Mouse (Mus musculus): ENCODE measurements around the gene Dis3l.

Dis3l gene

DNA sequence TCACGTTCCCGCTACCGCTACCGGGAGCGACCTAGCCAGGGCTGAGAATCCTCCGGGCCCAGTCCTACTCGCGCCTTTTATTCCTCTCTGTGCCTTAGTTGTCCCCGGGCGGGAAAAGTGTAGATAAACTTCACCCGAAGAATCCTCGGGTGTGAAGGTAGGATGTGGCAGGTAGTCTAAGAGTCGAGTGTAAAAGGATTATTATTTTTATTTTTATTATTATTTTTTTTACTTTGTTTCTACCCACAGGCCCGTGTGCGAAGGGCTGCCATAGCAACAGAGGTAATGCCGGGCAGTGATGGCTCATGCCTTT lies at the start of gene Dis3l:
TSS of gene Dis3l (minus strand) at position 35 of the 313 bp plus-strand sequence.
- POLR2A ChIA-PET: interaction anchor here in 1 of 4 experiments (1.0 kb wide), 1 partner anchor 19 kb away, joined by 3 read pairs; no protein-coding TSS in a partner anchor
- CTCF ChIA-PET: no interaction called here

DNA sequence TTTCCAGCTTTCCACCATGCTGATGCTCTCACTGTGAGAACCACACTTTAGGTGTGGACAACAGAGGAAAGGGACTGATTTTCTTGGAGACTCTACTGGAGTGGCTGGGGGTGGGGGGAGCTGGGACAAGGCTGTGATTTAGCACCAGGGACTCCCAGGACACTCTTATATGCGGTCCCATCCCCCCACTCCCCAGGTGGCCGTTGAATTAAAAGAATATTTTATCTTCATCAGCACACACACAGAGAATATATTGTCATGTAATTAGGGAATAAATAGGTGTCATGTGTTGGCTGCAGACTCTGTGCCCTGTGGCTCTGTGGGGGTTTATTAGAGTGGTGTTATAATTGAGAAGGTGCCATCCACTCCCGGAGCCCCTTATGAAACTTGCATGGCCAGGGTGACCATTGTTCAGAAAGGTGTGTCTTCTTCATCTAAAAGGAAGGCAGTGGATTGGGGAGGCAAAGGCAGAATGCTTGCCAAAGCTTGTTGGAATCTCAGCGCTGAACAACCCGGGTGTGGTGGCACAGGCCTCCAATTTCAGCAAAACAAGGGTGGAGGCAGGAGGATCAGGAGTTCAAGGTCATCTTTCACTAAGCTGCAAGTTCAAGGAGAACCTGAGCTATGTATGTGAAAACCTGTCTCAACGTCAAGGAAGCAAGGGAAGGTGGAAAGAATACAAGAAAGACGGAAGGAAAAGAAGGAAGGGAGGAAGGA lies 48.6 kb upstream of the Dis3l start:
- POLR2A ChIA-PET: interaction anchor here in 2 of 4 experiments (0.7 to 1.2 kb wide), 2 partner anchors 248 to 278 kb away, joined by 3 read pairs; no protein-coding TSS in a partner anchor
- CTCF ChIA-PET: interaction anchor here in 2 of 4 experiments (0.6 to 1.0 kb wide), 2 partner anchors 42 to 1911 kb away, joined by 4 to 11 read pairs; no protein-coding TSS in a partner anchor

DNA sequence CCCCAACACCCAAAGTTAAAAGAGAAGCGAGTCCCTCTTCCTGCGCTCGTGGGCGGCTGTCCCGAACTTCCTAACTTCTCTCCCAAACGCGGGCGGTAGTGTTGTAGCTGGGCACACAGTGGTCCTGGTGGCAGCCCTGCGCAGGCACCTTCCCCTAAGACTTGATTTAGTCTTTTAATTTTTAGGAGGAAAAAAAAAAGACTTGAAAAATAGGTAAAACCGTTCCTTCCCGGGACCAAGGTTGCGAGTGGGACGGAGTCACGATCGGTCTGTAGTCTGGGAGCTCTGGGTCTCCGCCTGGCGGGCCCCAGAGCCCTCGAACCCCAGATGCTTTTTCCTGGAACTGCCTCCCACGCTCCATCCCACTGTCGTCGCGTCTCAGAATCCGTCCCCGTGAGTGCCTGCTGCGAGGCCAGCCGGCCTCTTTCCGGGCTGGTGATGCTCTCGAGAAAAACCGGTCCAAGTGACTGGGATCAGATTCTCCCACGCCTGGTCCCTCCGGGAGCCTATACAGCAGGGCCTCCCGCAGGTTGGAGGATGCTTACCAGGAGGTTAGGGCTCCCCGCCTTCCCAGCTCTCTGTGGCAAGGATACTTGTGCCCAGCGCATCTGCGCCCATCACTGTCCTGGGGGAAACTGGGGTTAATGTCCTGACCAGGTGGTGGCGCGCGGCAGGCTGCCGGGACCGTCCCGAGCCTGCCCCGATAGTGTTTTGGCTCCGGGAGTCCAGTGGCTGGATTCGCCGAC lies 45.6 kb upstream of the Dis3l start:
- POLR2A ChIA-PET: interaction anchor here in 2 of 4 experiments (0.5 to 2.3 kb wide), 14 partner anchors 9 to 351 kb away, joined by 3 to 7 read pairs (median 3); partner anchors contain the start of gene Rab11a (in 1 of the 2)
- CTCF ChIA-PET: interaction anchor here in 3 of 4 experiments (0.6 to 0.8 kb wide), 5 partner anchors 11 to 1801 kb away, joined by 3 to 5 read pairs (median 4); no protein-coding TSS in a partner anchor

DNA sequence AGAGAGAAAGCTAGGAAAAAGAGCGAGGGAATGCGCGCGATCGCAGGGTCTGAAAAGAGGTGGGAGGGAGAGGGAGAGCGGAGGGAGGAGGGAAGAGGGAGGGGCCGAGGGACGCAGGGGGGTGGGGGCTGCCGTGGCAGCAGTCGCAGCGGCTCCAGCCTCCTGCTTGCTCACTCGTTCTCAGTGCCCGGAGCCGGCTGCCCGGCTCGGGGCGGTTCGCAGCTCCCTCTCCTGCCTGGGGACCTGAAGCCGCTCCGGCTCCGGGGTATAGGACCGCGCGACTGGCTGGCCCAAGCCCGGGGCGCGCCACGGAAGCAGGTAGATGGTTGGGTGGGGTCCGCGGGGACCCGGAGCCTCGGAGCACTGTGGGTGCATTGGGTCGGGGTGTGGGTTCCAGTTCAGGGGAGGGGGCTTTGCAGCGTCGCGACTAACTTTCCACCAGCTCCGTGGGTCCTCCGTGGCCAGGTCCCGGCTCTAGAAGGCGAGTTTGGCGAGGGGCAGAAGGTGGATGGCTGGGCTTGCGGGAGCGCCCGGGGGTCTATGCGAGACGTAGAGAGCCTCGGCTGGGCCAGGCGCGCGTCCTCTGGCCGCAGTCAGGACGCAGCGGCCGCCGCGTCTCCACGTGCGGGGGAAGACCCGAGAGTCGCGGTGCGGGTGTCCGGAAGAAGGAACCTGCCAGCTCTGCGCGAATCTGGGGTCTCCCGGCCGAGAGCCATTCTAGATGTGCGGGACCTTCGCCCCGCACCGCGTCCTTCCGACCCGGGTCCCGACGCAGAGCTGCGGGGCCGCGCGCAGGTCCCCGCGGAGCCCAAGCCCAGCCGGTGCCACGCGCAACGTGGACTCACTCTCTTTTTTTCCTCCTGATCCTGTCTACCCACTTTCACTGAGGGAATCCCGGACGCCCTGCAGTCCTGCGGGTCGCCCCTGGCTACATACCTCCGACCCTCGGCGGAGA lies 44.7 kb upstream of the Dis3l start, which contains the start of gene Megf11:
TSS of gene Megf11 (plus strand) at position 116 of the 955 bp plus-strand sequence.
- ChIA-PET CTCF (interaction anchor here in 3 of 4 experiments (0.6 to 0.9 kb wide), 8 partner anchors 10 to 1741 kb away, joined by 3 to 5 read pairs (median 3); partner anchors contain the start of genes Ciao2a (in 1 of the 3) and Snx1 (in 1 of the 3)), POLR2A (interaction anchor here in 3 of 4 experiments (0.6 to 2.3 kb wide), 29 partner anchors 9 to 647 kb away, joined by 3 to 8 read pairs (median 3); partner anchors contain the start of genes Tipin (in 2 of the 3), Dennd4a (in 1 of the 3), Dpp8 (in 1 of the 3) and Rab11a (in 1 of the 3))

DNA sequence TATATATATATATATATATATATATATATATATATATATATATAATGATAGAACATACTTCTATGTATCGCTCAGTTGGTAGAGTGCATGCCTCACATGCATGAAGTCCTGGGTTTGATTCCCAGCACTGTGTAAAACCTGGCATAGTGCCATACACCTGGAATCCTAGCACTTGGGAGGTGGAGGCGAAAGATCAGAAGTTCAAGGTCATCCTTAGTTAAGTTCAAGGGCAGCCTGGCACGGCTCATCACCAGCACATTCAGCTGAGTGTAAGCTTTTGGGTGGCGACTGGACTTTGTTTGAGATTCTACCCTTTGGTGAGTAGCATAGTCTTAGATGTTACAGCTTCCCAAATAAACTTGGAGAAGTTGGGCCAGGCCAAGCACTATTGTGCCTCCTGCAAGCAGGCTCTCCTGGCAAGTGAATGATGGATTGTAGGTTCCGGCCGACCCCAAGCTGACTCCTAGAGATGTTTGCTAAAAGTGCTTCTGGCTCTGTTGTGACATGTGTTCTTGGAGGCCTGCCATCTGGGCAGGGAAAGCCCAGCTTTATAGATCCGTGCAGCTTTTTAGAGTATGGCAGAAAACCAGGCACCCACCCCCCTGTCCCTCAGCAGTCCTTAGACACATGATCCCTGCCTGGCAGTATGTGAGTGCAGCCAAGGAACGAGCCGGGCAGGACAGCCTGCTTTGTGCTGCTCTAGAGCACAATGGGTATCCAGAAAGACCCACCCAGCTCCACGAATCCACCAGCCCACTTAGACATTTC lies 42.1 kb upstream of the Dis3l start:
- ChIA-PET CTCF (interaction anchor here in 3 of 4 experiments (0.5 to 1.5 kb wide), 3 partner anchors 12 to 95 kb away, joined by 3 to 5 read pairs (median 4); no protein-coding TSS in a partner anchor), POLR2A (interaction anchor here in 2 of 4 experiments (0.6 to 1.6 kb wide), 6 partner anchors 10 to 124 kb away, joined by 3 to 6 read pairs (median 4); no protein-coding TSS in a partner anchor)

DNA sequence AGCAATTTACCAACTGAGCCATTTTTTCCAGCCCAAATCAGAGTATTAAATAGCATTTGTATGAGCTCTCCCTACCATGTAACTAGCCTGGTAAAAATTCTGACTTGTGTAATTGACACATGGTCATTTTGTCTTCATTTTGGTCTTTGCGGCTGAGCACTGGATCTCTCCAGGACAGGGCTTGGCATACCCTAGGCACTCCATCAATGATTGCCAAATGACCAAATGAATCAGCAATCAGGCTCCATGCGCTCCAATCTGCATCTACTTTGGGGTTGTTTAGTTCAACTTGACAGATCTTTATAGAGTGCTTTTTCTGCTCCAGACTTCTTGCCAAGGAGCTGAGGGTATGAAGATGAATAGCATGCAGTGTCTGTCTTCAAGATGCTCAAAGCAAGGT lies 35.3 kb upstream of the Dis3l start:
- ChIA-PET POLR2A (interaction anchor here in 1 of 4 experiments (0.7 kb wide), 1 partner anchor 9 kb away, joined by 3 read pairs; no protein-coding TSS in a partner anchor), CTCF (interaction anchor here in 1 of 4 experiments (0.7 kb wide), 1 partner anchor 10 kb away, joined by 5 read pairs; no protein-coding TSS in a partner anchor)

DNA sequence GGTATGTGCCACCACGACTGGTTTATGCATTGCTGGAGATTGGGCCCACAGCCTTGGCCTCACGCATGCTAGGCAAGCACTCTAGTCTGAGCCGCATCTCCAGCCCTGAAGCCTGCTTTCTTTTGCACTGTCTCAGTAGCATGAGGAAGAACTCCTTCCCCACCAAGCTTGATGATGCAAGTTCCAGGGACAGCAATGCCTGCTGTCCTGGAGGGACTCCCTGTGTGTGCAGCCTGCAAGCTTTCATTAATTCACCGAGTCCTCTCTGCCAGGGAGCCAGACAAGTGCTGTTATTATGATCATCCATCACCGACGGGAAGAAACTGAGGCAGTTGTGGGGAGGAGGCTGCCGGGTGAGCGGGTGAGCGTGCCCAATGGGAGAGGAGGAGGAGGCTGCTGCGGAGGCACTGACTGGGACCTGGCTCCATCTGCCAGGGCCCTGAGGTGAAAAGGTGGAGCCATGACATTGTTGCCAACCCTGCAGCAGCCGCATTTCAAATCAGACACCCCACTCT lies 30.3 kb upstream of the Dis3l start:
- CTCF ChIA-PET: no interaction called here
- POLR2A ChIA-PET: no interaction called here

DNA sequence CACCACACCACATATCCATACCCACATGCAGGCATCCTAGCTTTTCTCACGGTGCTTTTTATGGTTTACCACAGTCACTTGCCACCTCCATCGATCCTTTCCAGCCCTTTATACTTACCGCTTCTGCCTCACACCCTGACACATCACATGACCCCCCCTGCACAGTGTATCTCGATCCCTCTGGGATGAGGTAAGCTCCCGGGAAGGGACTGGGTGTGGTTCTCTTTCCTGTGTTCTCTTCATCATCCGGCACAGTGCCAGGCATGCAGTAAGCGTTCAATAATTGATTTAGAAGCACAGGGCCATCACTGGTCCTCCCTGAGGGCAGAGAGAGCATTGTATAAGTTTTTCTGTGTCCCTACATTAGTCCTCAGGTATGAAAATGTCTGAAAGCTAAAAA lies 28.8 kb upstream of the Dis3l start:
- CTCF ChIA-PET: no interaction called here
- POLR2A ChIA-PET: interaction anchor here in 2 of 4 experiments (0.6 to 1.0 kb wide), 3 partner anchors 16 to 18 kb away, joined by 3 read pairs; partner anchors contain the start of gene Megf11 (in 1 of the 2)

DNA sequence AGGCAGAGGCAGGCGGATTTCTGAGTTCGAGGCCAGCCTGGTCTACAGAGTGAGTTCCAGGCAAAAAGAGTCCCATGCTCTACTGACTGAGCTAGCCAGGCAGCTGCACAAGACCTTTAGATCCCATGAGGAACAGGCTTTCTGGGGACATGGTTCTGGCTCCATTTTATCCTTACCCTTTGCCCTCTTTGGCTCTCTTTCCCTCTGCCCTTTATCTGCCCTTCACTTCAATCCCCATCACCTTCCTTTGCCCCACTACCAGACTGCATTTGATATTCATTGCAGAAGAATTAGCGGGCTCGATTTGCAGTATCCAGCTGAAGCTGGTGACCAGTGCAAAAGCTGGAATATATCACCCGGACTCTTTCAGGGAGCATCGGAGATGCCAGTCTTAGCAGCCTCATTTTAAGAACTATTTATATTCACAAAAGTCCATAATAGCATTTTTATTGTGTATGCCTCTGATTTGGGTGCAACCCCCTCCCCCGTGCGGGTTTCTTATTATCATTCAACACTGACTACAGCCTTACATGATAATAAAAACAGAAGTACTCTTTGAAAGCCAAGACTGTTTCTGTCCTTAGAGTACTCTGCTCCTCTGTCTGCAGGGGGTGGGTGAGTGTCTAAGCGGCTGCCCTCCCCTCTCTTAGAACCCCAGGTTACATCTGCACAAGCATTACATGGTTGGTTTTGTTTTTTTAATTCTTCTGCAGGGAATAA lies 20.3 kb upstream of the Dis3l start:
- ChIA-PET POLR2A (interaction anchor here in 2 of 4 experiments (1.0 to 2.3 kb wide), 6 partner anchors 20 to 150 kb away, joined by 3 to 7 read pairs (median 3); partner anchors contain the start of gene Megf11 (in 2 of the 2)), CTCF (interaction anchor here in 3 of 4 experiments (0.5 to 1.7 kb wide), 5 partner anchors 32 to 276 kb away, joined by 3 to 4 read pairs (median 3); no protein-coding TSS in a partner anchor)

DNA sequence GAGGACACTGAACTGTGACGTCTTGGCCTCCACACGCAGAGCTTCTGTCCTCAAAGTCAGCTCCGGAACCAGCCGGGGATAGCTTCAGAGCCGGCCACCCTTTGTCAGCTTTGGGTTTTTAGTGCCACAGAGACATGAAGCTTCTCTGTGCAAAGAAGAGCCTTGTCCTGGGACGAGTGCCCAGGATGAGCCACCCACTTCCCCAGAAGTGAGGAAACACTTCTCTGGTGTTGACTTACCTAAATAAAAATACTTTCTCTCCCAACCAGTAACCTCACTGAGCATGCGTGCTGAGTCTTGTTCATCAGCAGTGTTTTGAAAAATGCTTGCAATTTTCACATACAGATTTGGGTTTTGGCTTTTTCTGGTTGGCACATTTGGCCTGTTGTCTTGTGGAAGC lies 14.5 kb upstream of the Dis3l start:
- POLR2A ChIA-PET: interaction anchor here in 1 of 4 experiments (1.1 kb wide), 1 partner anchor 75 kb away, joined by 3 read pairs; the partner anchor contains the start of gene Tipin
- CTCF ChIA-PET: no interaction called here

DNA sequence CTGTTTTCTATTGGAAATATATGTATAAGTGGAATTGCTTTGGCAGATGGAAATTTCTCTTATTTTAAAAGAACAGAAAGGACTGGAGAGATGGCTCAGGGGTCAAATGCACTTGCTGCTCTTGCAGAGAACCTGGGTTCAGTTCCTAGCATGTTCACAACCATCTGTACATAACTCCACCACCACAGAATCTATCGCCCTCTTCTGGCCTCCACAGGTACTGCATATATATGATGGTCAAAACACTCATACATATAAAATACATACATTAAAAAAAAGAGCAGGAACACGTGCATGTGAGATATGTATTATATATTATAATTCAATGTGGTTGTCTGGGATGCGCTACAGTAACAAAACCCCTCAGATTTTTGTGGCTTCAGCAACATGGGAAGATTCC lies 10.1 kb upstream of the Dis3l start:
- POLR2A ChIA-PET: no interaction called here

DNA sequence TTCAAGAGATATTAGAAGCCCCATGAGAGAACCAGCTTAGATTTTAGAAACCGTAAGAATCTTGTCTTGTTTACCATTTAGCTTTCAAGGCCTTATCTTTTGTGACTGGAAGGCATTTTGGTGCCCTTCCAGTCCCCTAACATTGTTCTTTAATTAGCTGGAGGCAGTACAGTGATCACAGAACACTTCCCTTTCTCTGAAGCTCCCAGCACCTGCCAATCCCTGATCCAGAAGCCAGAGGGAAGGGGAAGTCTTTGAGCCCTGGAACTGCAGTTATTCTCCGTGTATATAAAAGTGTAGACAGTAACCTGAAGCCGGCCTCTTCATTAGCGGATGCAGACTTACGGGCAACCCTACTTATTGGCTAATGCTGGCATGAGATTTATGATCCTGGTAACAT lies 8.4 kb upstream of the Dis3l start:
- ChIA-PET CTCF (interaction anchor here (0.6 to 1.1 kb wide), 9 partner anchors 10 to 591 kb away, joined by 3 to 7 read pairs (median 4); no protein-coding TSS in a partner anchor), POLR2A (interaction anchor here in 3 of 4 experiments (0.6 to 1.7 kb wide), 11 partner anchors 13 to 852 kb away, joined by 3 to 8 read pairs (median 3); partner anchors contain the start of gene Tipin (in 1 of the 3))

More for the DNA sequence above, 10.1 kb upstream of the Dis3l start:
- CTCF ChIA-PET: interaction anchor here in 1 of 4 experiments (0.6 kb wide), 1 partner anchor 398 kb away, joined by 4 read pairs; no protein-coding TSS in a partner anchor

DNA sequence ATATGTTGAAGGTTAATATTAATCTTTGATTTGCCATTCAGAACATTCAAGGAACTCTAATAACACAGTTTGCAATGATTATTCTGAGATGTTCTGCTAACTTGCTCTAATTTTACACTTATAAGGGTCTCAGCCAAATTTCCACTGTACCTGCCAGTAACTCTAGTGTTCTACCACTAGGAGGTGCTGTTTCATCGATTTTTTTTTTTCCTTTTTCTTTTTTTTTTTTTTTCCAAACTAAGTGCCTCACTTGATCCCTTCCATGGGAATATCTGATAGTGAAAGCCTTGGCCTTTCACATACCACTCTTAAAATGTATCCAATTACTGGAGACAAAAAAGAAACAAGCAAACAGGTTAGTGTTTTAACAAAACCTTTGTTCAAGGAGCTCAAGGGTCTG lies 6.3 kb upstream of the Dis3l start:
- ChIA-PET CTCF (interaction anchor here (0.6 to 1.0 kb wide), 34 partner anchors 9 to 834 kb away, joined by 3 to 24 read pairs (median 6); partner anchors contain the start of gene Dennd4a (in 1 of the 4)), POLR2A (interaction anchor here (0.6 to 0.7 kb wide), 9 partner anchors 40 to 1085 kb away, joined by 3 to 7 read pairs (median 4); no protein-coding TSS in a partner anchor)

DNA sequence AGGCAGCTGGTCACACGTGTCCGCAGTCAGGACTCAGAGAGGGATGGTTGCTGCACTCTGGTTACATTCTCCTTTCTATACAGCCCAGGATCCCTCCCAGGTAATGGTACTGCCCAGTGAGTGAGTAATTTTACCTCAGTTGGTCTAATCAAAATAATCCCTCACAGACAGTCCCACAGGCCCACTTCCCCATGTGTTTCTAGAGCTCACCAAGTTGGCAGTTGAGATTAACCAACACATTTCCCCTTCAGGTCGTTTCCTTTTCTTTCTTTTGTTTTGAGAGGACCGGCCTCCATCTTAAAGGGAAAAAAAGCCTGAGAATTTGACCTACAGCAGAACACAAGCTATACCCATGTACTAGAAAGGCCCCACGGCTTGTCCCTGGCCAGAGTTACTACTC lies 4.8 kb upstream of the Dis3l start:
- POLR2A ChIA-PET: interaction anchor here in 1 of 4 experiments (0.7 kb wide), 2 partner anchors 19 to 242 kb away, joined by 3 read pairs; no protein-coding TSS in a partner anchor
- CTCF ChIA-PET: interaction anchor here (0.6 to 1.0 kb wide), 9 partner anchors 29 to 844 kb away, joined by 3 to 14 read pairs (median 4); no protein-coding TSS in a partner anchor

DNA sequence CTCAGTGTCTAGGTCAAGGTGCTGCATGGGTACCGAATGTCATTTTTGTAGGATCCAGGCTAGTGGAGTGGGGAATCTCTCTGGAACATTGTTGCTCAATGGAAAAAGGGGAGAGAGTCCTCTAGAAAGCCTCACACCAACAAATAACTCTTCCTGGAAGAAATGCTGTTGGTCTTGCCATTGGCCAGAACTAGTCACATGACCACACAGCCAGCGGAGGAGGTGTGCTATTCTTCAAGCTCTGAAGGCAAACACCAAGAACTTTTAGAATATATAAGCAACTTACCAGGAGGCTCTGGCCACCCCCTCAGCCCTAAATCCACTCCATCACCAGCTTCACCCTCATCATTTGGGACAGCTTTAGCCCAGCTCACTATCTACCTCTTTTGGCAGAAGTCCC lies 2.6 kb upstream of the Dis3l start:
- POLR2A ChIA-PET: interaction anchor here in 1 of 4 experiments (0.5 kb wide), 1 partner anchor 63 kb away, joined by 4 read pairs; no protein-coding TSS in a partner anchor
- CTCF ChIA-PET: interaction anchor here in 1 of 4 experiments (0.6 kb wide), 1 partner anchor 71 kb away, joined by 10 read pairs; no protein-coding TSS in a partner anchor
